ENCODE assay signal across 8 mouse cellular contexts in the genomic region with DNA sequence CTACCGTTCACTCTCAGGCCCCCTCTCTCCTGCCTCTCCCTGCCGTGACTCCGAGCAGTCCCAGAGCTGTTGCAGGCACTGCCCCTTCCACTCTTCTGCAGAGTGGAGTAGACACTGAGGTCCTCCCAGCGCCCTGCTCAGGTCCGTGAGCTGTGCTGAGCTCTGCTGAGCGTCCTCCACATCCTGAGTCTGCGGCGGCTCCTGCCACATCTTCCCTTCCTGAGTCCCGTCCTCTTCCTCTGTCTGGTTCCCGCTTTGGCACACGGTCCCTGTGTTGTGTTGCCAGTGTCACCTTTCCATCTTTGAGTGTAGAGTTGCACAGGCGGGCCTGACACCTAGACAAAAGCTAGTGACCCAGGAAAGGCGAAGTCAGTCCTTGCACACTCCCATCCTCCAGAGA. TPM values are rescaled to one million over a fixed set of nuclear protein-coding genes. Genes with fewer than 3 reads are reported as not detected.
DNase-seq lines count a peak whose midpoint lies in the region; ATAC-seq and TF ChIP-seq lines count a peak whose summit lies in the region.

No protein-coding gene starts in this region.

- no peak for TF ChIP-seq CTCF in heart, adult 2 months (IDR thresholded peaks at IDR 0.05)
- TF ChIP-seq CTCF in lung, postnatal 0 days (IDR thresholded peaks at IDR 0.05) = no peak
- no peak for TF ChIP-seq CTCF in heart, postnatal 0 days (IDR thresholded peaks at IDR 0.05; ENCODE audit: low read depth)

- H3K79me2 ChIP-seq in heart, adult 2 months (replicated peaks; ENCODE audit: control insufficient read depth, insufficient read depth, low read length) = no peaks in the 10 kb centered on the region

- H3K27me3 ChIP-seq in heart, adult 2 months (ENCODE audit: control insufficient read depth, insufficient read depth, low read length) = no peaks in the 10 kb centered on the region
- H3K27me3 ChIP-seq in lung, postnatal 0 days (replicated peaks; ENCODE audit: insufficient read depth, low read length) = no peaks in the 10 kb centered on the region
- H3K27me3 ChIP-seq in heart, postnatal 0 days (ENCODE audit: control insufficient read depth, insufficient read depth, low read length) = no peaks in the 10 kb centered on the region
- no peaks in the 10 kb centered on the region for H3K27me3 ChIP-seq in liver, embryonic 15.5 days

- H3K9ac ChIP-seq in heart, adult 2 months (ENCODE audit: low read depth, low read length) = peak overlapping the region; percentile 29; the same call in 1 of the 2 replicates
- H3K9ac ChIP-seq in lung, postnatal 0 days (replicated peaks; ENCODE audit: low read depth) = no peak overlapping the region
- no peak overlapping the region for H3K9ac ChIP-seq in heart, postnatal 0 days (replicated peaks; ENCODE audit: low read depth, low read length)
- peak overlapping the region; percentile 54 for H3K9ac ChIP-seq in liver, embryonic 15.5 days

- intact Hi-C loops in heart, adult 2 months (cut with DNase I) = no loop called here
- intact Hi-C loops in left cerebral cortex, postnatal 14 days (cut with DNase I) = no loop called here

- no peaks in the 10 kb centered on the region for H3K36me3 ChIP-seq in heart, adult 2 months (ENCODE audit: control insufficient read depth, insufficient read depth, low read length)
- H3K36me3 ChIP-seq in lung, postnatal 0 days (ENCODE audit: insufficient read depth, low read length) = peaks cover 12% of the 10 kb centered on the region; the same call in 1 of the 2 replicates
- H3K36me3 ChIP-seq in heart, postnatal 0 days (replicated peaks; ENCODE audit: control insufficient read depth, insufficient read depth, low read length) = peaks cover 21% of the 10 kb centered on the region
- H3K36me3 ChIP-seq in liver, embryonic 15.5 days (replicated peaks) = peaks cover 30% of the 10 kb centered on the region

- no peak for TF ChIP-seq POLR2A in heart, adult 2 months (IDR thresholded peaks at IDR 0.05; ENCODE audit: insufficient read depth, low read depth, low read length)

- TF ChIP-seq EP300 in heart, adult 2 months (IDR thresholded peaks at IDR 0.05; ENCODE audit: insufficient read depth, low read depth, low read length) = no peak
- TF ChIP-seq EP300 in lung, postnatal 0 days (IDR thresholded peaks at IDR 0.05) = no peak
- TF ChIP-seq EP300 in heart, postnatal 0 days (IDR thresholded peaks at IDR 0.05; ENCODE audit: low read depth) = no peak

- no peak overlapping the region for H3K4me3 ChIP-seq in heart, adult 2 months
- no peak overlapping the region for H3K4me3 ChIP-seq in lung, postnatal 0 days (ENCODE audit: low read depth, low read length)
- H3K4me3 ChIP-seq in heart, postnatal 0 days (ENCODE audit: low read depth, low read length) = no peak overlapping the region
- H3K4me3 ChIP-seq in liver, embryonic 15.5 days (replicated peaks) = peak overlapping the region; percentile 43

- peaks cover 19% of the 10 kb centered on the region for H3K4me1 ChIP-seq in heart, adult 2 months (ENCODE audit: control insufficient read depth, insufficient read depth, low read length)
- H3K4me1 ChIP-seq in lung, postnatal 0 days (ENCODE audit: insufficient read depth, low read depth, low read length) = peaks cover 20% of the 10 kb centered on the region; the same call in 1 of the 2 replicates
- peaks cover 16% of the 10 kb centered on the region; the same call in 1 of the 2 replicates for H3K4me1 ChIP-seq in heart, postnatal 0 days (ENCODE audit: control insufficient read depth, insufficient read depth)
- H3K4me1 ChIP-seq in liver, embryonic 15.5 days (replicated peaks) = peaks cover 68% of the 10 kb centered on the region

- 0 out of 2 replicates have a peak overlapping the region, but pooled peaks have one; percentile 4 for H3K4me2 ChIP-seq in lung, postnatal 0 days (replicated peaks; ENCODE audit: low read depth, low read length)
- H3K4me2 ChIP-seq in heart, postnatal 0 days (ENCODE audit: low read depth, low read length) = no peak overlapping the region
- peak overlapping the region; percentile 74 for H3K4me2 ChIP-seq in liver, embryonic 15.5 days

- 41% methylated on average over 13 of the region's 13 CpGs for WGBS in heart, adult 2 months
- 36% methylated on average over 13 of the region's 13 CpGs for WGBS in lung, postnatal 0 days
- 49% methylated on average over 13 of the region's 13 CpGs for WGBS in heart, postnatal 0 days
- 68% methylated on average over 13 of the region's 13 CpGs for WGBS in liver, embryonic 15.5 days (ENCODE audit: insufficient replicate concordance)

- no peak overlapping the region for H3K27ac ChIP-seq in heart, adult 2 months
- peak overlapping the region; percentile 68 for H3K27ac ChIP-seq in lung, postnatal 0 days (ENCODE audit: low read length)
- peak overlapping the region; percentile 73 for H3K27ac ChIP-seq in heart, postnatal 0 days (ENCODE audit: low read depth)
- H3K27ac ChIP-seq in liver, embryonic 15.5 days (replicated peaks) = peak overlapping the region; percentile 99

- DNase-seq in heart, adult 2 months = no peak
- no peak for DNase-seq in heart, adult 18-20 months
- DNase-seq in lung, postnatal 0 days (ENCODE audit: low spot score) = no peak
- no peak for DNase-seq in lung, postnatal 14 days
- DNase-seq in heart, postnatal 0 days (ENCODE audit: low spot score) = peak; percentile 7
- DNase-seq in left cerebral cortex, postnatal 14 days (ENCODE audit: low spot score in 2 of 2) = no peak

- no peaks in the 10 kb centered on the region for H3K9me3 ChIP-seq in lung, postnatal 0 days (ENCODE audit: low read length)
- H3K9me3 ChIP-seq in heart, postnatal 0 days (replicated peaks; ENCODE audit: control insufficient read depth, low read length) = no peaks in the 10 kb centered on the region
- H3K9me3 ChIP-seq in liver, embryonic 15.5 days (replicated peaks) = no peaks in the 10 kb centered on the region

- ATAC-seq in lung, postnatal 0 days = no peak
- ATAC-seq in heart, postnatal 0 days (ENCODE audit: insufficient read depth, low read depth) = no peak; the same call in 1 of the 2 replicates
- ATAC-seq in liver, embryonic 15.5 days (ENCODE audit: insufficient read depth) = no peak
- ATAC-seq in inflammation-experienced regulatory T-cells, adult 6 months = no peak

RNA-seq across cellular contexts. Expression of gene Gan, which starts 42.4 kb away (rescaled TPM):
- total RNA-seq in heart, adult 2 months (2021) = 1 to 10 TPM; 4.2 to 5.2 TPM
- polyA plus RNA-seq in heart, adult 2 months (2012; rRNA removed) = 1.7 and 2.6 TPM in 2 replicates
- total RNA-seq in heart, adult 18-20 months (2021) = 1 to 10 TPM; 4.0 to 5.3 TPM
- polyA plus RNA-seq in lung, postnatal 0 days (2015; fragmentation: Nextera tagmentation; extraction: Ambion mirVana) = 3.3 and 4.2 TPM in 2 replicates
- total RNA-seq in heart, postnatal 0 days (2014; rRNA removed; ENCODE audit: low replicate concordance) = 3.1 and 4.0 TPM in 2 replicates
- 0.60 and 0.99 TPM in 2 replicates for polyA plus RNA-seq in heart, postnatal 0 days (2015; fragmentation: Nextera tagmentation; extraction: Ambion mirVana)
- 0.79 and 0.98 TPM in 2 replicates for polyA plus RNA-seq in liver, embryonic 15.5 days (2015; fragmentation: Nextera tagmentation; extraction: Ambion mirVana)
- 1 to 10 TPM; 1.7 to 2.6 (median 2.0) TPM for polyA plus RNA-seq in inflammation-experienced regulatory T-cells, adult 6 months (2017; shearing (Covaris generic))
- 10 to 100 TPM; 17.2 to 19.3 TPM for total RNA-seq in left cerebral cortex, postnatal 14 days (2021)

RNA-seq across cellular contexts. Expression of gene Cmip, which starts 56.5 kb away (rescaled TPM):
- 10 to 100 TPM; 20.1 to 20.8 TPM for total RNA-seq in heart, adult 2 months (2021)
- polyA plus RNA-seq in heart, adult 2 months (2012; rRNA removed) = 11.8 and 13.6 TPM in 2 replicates
- total RNA-seq in heart, adult 18-20 months (2021) = 10 to 100 TPM; 17.6 to 22.3 TPM
- 27.6 and 29.6 TPM in 2 replicates for polyA plus RNA-seq in lung, postnatal 0 days (2015; fragmentation: Nextera tagmentation; extraction: Ambion mirVana)
- 11.1 and 19.6 TPM in 2 replicates for total RNA-seq in heart, postnatal 0 days (2014; rRNA removed; ENCODE audit: low replicate concordance)
- polyA plus RNA-seq in heart, postnatal 0 days (2015; fragmentation: Nextera tagmentation; extraction: Ambion mirVana) = 4.9 and 5.7 TPM in 2 replicates
- polyA plus RNA-seq in liver, embryonic 15.5 days (2015; fragmentation: Nextera tagmentation; extraction: Ambion mirVana) = 11.5 and 15.7 TPM in 2 replicates
- 10 to 100 TPM; 23.9 to 28.7 (median 25.5) TPM for polyA plus RNA-seq in inflammation-experienced regulatory T-cells, adult 6 months (2017; shearing (Covaris generic))
- total RNA-seq in left cerebral cortex, postnatal 14 days (2021) = 100 to 1,000 TPM; 358 to 375 TPM

Comparison
In these comparisons a context has a peak if more than half of its experiments do, and no peak if none do; other contexts are left out.
1. H3K9ac ChIP-seq: peak in heart, adult 2 months (single experiment) and liver, embryonic 15.5 days (single experiment); none in lung, postnatal 0 days (single experiment) and heart, postnatal 0 days (single experiment).